Mouse (Mus musculus): ENCODE results near the gene Cdc42ep2. TPM values are rescaled to one million over a fixed set of nuclear protein-coding genes. Genes with fewer than 3 reads are reported as not detected.

Gene Cdc42ep2
- total RNA-seq, 2 experiments from 2014 or later: 4.3 to 4.6 TPM

DNA sequence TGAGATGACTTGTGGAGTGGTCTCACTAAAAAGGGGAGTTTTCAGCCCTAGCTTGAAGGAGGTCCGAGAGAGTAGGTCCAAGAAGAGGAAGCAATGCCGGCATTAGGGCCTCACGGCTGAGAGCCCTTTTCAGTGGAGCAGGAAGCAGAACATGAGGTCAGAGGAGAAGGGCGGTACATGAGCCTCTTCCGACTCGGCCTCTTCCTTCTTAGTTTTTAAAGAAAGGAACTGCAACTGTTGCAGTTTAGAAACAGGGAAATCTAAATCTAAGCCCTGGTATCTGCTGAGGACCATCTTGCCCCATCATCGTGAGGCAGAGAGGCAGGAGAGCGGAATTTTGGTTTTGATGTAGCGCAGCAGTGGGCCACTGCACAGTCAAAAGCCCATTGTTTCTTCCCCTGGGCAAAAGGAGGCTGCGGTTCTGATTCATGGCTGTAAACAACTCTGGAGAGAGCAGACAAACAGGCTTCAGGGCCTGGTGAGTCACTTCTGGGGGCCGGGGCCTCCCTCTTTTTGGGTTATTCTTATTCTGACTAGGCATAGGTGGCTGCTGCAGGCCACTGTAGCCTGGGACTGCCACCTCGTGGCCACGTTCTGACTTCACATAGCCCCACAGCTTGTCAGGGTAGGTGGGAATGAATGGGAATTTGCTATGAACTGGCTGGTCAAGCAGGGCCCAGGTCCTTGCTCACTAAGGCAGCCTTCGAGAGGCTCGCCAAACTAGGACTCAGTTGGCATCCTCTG, 46.8 kb downstream of the Cdc42ep2 start, which contains the start of gene Slc25a45:
Gene Slc25a45, plus strand, starts transcription at position 191 of the 744 bp plus-strand sequence.
- peak; percentile 65 to 84 for DNase-seq (ENCODE audit: low spot score in 2 of 2)

DNA sequence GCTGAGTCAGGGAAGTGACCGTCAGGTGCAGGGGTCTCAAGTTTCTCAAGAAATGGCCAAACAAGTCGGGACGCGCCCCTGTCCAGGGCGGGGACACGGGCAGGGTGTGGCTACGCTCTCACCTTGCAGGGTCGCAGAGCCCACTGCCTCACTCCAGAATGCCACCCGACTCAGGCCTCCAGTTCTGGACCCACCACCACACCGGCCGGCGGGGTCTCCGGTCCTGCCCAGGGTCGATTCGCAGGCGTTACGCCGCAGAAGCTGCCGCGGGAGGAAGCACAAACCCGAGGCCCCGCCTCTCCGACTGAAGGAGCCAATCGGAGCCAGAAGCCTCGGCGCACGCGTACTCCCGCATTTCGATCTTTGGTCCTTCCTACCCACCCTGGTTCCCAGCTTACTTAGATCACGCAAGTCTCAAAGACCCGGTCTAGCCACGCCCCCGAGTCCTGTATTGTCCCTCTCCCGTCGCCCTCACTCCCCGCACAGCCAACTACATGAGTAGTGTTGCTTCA, 49.6 kb downstream of the Cdc42ep2 start, which contains the start of gene Frmd8:
Gene Frmd8, minus strand, starts transcription at position 306 of the 512 bp plus-strand sequence.
- DNase-seq (ENCODE audit: low spot score in 2 of 2): peak; percentile 86 to 94

DNA sequence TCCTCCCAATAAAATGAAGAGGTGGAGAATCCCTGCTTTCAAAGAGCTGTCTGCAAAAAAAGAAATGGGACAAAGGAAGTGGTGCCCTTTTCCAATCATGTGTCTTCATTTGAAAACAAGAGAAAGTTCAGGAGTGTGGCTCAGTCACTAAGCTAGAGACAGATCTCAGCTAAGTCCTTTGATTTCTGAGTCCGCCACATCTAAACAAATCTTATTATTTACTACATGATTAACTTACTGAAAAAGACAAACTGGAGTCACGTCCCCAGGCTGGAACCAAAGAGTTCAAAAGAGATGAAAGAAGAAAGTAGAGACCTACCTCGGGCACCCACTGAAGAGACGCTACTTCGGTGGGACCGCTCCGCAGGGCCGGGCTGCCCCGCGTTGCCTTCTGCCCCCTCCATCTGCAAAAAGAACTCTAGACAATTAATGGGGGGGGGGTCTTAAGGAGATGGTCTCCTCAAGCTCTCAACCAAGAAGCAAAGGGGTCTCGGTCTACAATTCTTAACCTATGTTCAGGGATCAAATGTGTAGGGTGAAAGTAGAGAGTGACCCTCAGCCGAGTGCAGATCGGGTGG, 50.1 kb downstream of the Cdc42ep2 start:
- DNase-seq (ENCODE audit: low spot score in 2 of 2): no peak

- DNase-seq (ENCODE audit: low spot score in 2 of 2): no peak
These were observed 51.6 kb downstream of the Cdc42ep2 start for GRCm38 (mm10) chr19:5872931-5873556.

DNA sequence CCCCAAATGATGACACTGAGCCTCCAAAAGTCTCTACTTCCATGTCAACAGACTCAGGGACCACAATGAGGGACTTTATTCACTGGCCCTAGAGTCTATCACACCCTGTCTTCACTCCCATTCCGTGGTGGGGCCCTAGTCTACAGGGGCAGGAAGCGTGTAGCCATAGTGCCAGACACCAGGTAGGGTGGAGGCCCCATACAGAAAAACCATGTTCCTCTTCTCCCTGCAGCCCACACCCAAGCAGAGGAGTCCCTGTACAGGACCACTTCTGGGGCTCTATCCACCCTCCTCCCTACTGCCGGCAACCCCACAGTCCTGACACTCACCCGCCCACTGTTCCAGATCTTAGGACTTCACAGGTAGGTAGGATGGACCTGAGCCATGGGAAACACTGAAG, 52.1 kb downstream of the Cdc42ep2 start:
- DNase-seq (ENCODE audit: low spot score in 2 of 2): no peak

GRCm38 (mm10) chr19:5871683-5872082, 52.9 kb downstream of the Cdc42ep2 start:
- DNase-seq (ENCODE audit: low spot score in 2 of 2): no peak

GRCm38 (mm10) chr19:5871273-5871672, 53.3 kb downstream of the Cdc42ep2 start:
- no peak for DNase-seq (ENCODE audit: low spot score in 2 of 2)

DNA sequence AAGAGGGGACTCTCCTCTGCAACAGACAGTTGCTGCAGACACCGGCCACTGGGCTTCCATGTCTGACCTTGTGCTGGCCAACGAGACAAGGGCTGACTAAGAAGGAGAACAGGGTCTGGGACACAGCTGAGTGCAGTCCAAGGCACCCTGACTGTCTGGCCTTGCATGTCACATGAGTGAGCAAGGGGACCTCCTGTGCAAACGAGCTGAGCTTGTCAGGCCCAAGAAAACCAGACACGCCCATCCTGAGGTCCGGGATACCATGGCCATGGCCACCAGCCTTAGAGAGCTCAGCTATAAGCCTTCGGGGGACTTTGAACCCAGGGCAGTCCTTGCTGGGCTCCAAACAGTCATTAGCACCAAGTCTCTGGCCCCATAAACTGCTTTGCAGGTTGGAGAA, 56.5 kb downstream of the Cdc42ep2 start:
- DNase-seq (ENCODE audit: low spot score in 2 of 2): no peak

Other genes with a start within 250 kb of the Cdc42ep2 start
- 10 to 100 TPM; 17.6 to 18.1 TPM for gene Map3k11, start 236.1 kb downstream of the Cdc42ep2 start, total RNA-seq (2021)
- gene Pcnx3, start 235.9 kb downstream of the Cdc42ep2 start, total RNA-seq (2021): 10 to 100 TPM; 58.3 to 68.6 TPM
- gene Kcnk7, start 220.4 kb downstream of the Cdc42ep2 start, total RNA-seq (2021): not detected
- 10 to 100 TPM; 13.9 to 17.2 TPM for gene Ehbp1l1, start 198.5 kb downstream of the Cdc42ep2 start, total RNA-seq (2021)
- gene Fam89b, start 195.2 kb downstream of the Cdc42ep2 start, total RNA-seq (2021): 10 to 100 TPM; 28.5 to 28.6 TPM
- gene Ltbp3, start 183.9 kb downstream of the Cdc42ep2 start, total RNA-seq (2021): 10 to 100 TPM; 24.3 to 27.3 TPM
- 10 to 100 TPM; 77.3 to 80.3 TPM for gene Scyl1, start 153.4 kb downstream of the Cdc42ep2 start, total RNA-seq (2021)
- 10 to 100 TPM; 12.7 to 13.0 TPM for gene Frmd8, start 49.5 kb downstream of the Cdc42ep2 start, total RNA-seq (2021)
- gene Slc25a45, start 47.0 kb downstream of the Cdc42ep2 start, total RNA-seq (2021): 1 to 10 TPM; 2.9 to 3.2 TPM
- gene Tigd3, start 30.7 kb downstream of the Cdc42ep2 start, total RNA-seq (2021): 1 to 10 TPM; 2.5 TPM
- gene Dpf2, start 11.8 kb downstream of the Cdc42ep2 start, total RNA-seq (2021): 100 to 1,000 TPM in 1 of 2 experiments, 10 to 100 TPM in 1; 90.8 to 100 TPM
- gene Pola2, start 39.4 kb upstream of the Cdc42ep2 start, total RNA-seq (2021): 1 to 10 TPM; 5.0 to 5.9 TPM
- not detected for gene Slc22a20, start 61.3 kb upstream of the Cdc42ep2 start, total RNA-seq (2021)
- gene Capn1, start 91.1 kb upstream of the Cdc42ep2 start, total RNA-seq (2021): 10 to 100 TPM; 23.2 to 24.8 TPM
- gene Syvn1, start 121.8 kb upstream of the Cdc42ep2 start, total RNA-seq (2021): 10 to 100 TPM; 43.4 to 44.5 TPM
- 10 to 100 TPM; 48.0 to 52.0 TPM for gene Mrpl49, start 133.0 kb upstream of the Cdc42ep2 start, total RNA-seq (2021)
- gene Fau, start 133.0 kb upstream of the Cdc42ep2 start, total RNA-seq (2021): 100 to 1,000 TPM; 769 to 789 TPM
- 10 to 100 TPM; 34.6 to 36.2 TPM for gene Znhit2, start 136.4 kb upstream of the Cdc42ep2 start, total RNA-seq (2021)
- gene Tm7sf2, start 143.6 kb upstream of the Cdc42ep2 start, total RNA-seq (2021): 10 to 100 TPM; 22.4 to 24.4 TPM
- 10 to 100 TPM; 93.7 to 94.4 TPM for gene Vps51, start 152.4 kb upstream of the Cdc42ep2 start, total RNA-seq (2021)
- not detected for gene Tmem262, start 155.2 kb upstream of the Cdc42ep2 start, total RNA-seq (2021)
- 1 to 10 TPM in 1 of 2 experiments, under 1 TPM in 1; 0.91 to 1.3 TPM for gene Gm28374, start 157.4 kb upstream of the Cdc42ep2 start, total RNA-seq (2021)
- 10 to 100 TPM; 36.6 to 42.0 TPM for gene Zfpl1, start 160.1 kb upstream of the Cdc42ep2 start, total RNA-seq (2021)
- not detected for gene Cdca5, start 160.2 kb upstream of the Cdc42ep2 start, total RNA-seq (2021)
- not detected for gene AC131692.1, start 169.6 kb upstream of the Cdc42ep2 start, total RNA-seq (2021)
- under 1 TPM in 1 of 2 experiments, not detected in 1; 0.12 TPM for gene Naaladl1, start 181.0 kb upstream of the Cdc42ep2 start, total RNA-seq (2021)
- gene Sac3d1, start 193.8 kb upstream of the Cdc42ep2 start, total RNA-seq (2021): 10 to 100 TPM; 15.5 to 15.6 TPM
- 10 to 100 TPM; 37.6 to 45.1 TPM for gene Snx15, start 203.5 kb upstream of the Cdc42ep2 start, total RNA-seq (2021)
- under 1 TPM; 0.59 to 0.89 TPM for gene Batf2, start 216.2 kb upstream of the Cdc42ep2 start, total RNA-seq (2021)
- gene Arl2, start 216.7 kb upstream of the Cdc42ep2 start, total RNA-seq (2021): 10 to 100 TPM; 83.2 to 84.8 TPM